Mouse (Mus musculus) brown adipose tissue, adult 24 weeks (tissue): ENCODE measurements around the gene Cab39l. TPM values are rescaled to one million over a fixed set of nuclear protein-coding genes. Genes with fewer than 3 reads are reported as not detected.

Source experiments
- H3K27ac ChIP-seq: fragments of 200-500 bp; replicated peaks from 2 replicates; pipeline ENCODE4 v1.5.1; 2012; ENCODE audit warnings: low read depth, mild to moderate bottlenecking, low read length
- H3K4me1 ChIP-seq: fragments of 200-500 bp; 2 replicates; pipeline ENCODE4 v1.6.1; 2012; ENCODE audit warnings: low read length, mixed read lengths; ENCODE audit not compliant: control insufficient read depth, insufficient read depth, insufficient read length
- H3K4me3 ChIP-seq: fragments of 200-500 bp; 2 replicates; pipeline ENCODE4 v1.5.1; 2012; ENCODE audit warnings: low read depth, mild to moderate bottlenecking, low read length, moderate library complexity; ENCODE audit not compliant: insufficient read depth
- polyA plus RNA-seq: library from polyadenylated mRNA; stranded (reverse); fragments of >200 nt; gene quantifications from 2 replicates; pipeline ENCODE4 v1.2.4, GENCODE M21; 2012; ENCODE audit not compliant: missing spikeins, insufficient read depth, insufficient read length

Cab39l gene
- polyA plus RNA-seq, 1 experiment: 44.4 TPM

DNA sequence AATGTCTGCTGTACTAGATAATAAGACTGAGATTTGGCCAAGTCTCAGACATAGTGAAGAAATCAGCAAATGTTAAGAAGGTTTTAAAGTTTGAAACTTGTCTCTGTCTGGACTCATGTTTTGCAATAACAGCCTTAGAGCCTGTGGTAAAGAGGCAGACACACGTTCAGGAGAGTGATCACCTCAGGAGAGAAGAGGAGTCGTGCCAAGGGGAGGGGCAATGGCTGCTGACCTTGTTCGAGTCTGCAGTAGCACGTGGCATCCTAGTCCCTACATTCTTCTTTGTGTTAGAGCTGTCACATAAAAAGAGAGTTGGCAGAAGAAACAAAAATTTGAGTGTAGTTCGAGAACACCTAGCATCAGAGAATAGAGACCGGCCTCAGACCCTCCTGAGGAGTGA lies 100.0 kb downstream of the Cab39l start:
- Histone ChIP-seq H3K4me1 (no peaks in the 10 kb centered on the region), H3K4me3 (no peak overlapping the region), H3K27ac (no peak overlapping the region)

DNA sequence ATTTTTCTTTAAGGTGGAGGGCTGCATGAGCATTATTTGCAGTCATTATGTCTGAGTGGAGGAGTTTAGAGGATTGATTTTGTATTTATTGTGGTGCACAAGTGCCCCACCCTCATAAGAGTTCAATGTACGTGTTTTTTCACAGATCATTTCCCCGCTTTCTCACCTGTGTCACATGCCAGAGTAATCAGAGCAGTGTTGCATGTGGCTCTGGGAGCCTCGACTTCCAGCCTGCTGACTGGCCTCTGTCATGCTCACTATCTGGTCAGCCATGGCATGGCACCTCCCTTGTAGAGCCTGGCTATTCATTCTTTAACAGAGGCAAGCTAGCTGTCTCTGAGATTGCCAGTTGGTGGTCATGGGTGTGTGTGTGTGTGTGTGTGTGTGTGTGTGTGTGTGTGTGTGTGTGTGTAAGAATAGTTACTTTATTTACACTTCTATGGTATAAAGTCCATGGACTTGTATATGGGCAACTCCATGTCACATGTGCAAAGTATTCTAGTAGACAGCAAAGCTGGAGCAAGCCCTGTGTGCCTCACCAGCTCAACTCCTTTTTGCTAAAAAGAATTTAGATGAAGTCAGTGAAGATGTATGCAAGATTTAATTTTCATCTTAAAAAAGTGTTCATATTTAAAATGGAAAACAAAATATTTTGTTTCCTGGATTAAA lies 102.5 kb downstream of the Cab39l start:
- no peak overlapping the region for H3K27ac ChIP-seq
- H3K4me1 ChIP-seq: no peaks in the 10 kb centered on the region

DNA sequence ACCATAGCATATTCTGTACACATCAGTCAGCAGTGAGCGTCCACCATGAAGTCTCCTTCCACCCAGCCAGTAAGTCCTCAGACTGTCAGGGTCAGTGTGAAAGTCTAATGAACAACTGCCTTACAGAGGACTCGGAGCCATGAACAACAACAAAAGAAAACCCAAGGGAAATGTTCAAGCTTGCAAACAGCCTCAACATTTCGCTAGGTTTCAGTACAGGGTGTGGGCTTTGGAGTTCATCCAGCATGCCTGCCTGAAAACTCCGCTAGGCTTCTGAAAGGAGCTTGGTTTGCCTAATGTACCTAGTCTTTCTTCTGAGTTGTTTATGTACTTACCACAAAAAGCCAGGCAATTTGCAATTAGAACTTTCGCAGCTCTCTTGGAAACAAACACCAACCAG lies 103.2 kb downstream of the Cab39l start:
- Histone ChIP-seq H3K4me1 (no peaks in the 10 kb centered on the region), H3K4me3 (no peak overlapping the region), H3K27ac (no peak overlapping the region)

More for the DNA sequence above, 102.5 kb downstream of the Cab39l start:
- no peak overlapping the region for H3K4me3 ChIP-seq

DNA sequence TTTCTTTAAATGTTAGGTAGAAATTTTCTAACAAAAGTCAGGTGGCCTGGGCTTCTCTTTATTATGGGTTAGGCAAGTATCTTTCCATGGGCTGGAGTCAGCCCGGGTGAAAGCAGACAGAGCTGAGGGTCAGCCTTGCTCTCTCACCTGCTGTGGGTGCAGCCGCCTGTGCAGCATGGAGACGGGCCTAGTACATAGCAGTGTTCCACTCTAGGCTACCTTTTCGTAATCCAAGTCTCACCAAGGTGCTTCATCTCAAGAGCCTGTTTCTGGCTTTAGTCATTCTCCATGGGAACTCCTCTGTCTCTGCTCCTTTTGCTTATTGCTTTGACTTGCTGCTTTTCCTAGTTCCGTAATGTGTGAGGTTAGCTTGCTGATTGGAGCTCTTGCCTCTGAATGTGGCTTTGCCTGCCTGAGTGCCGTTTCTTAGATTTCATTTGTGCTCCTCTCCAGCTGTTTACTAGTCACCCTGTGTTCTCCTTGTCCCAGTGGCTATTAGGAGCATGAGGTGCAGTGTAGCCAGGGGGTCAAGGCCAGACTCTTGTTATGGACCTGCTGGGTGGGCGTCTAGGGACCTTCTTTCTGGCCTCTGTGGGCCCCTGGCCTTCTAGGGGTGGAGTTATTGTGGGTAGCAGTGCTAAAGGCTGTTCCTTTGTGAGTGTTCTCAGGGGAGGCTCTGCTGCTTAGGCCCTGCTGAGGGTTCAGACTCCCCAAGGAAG lies 105.5 kb downstream of the Cab39l start:
- Histone ChIP-seq H3K4me1 (no peaks in the 10 kb centered on the region), H3K4me3 (no peak overlapping the region)

DNA sequence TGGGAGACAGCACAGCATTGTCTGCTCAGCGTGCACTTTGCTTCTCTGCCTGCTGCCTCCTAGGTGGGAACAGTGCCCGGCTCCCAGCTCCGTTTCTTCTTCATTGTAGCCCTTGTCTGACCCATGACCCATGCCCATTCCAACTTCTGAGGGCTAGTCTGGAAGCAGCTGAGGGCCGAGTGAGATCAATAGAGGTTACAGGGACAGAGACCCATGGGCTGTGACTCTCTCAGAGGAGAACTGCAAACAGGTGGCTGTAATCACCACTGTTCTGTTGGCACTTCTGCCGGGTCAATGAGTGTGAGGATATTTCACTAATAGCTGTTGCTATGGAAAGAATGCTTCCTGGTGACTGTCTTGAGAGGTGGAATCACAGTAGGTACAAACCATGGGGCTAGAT lies 106.8 kb downstream of the Cab39l start:
- H3K4me1 ChIP-seq: no peaks in the 10 kb centered on the region
- H3K4me3 ChIP-seq: no peak overlapping the region
- H3K27ac ChIP-seq: no peak overlapping the region

More for the DNA sequence above, 105.5 kb downstream of the Cab39l start:
- H3K27ac ChIP-seq: no peak overlapping the region

DNA sequence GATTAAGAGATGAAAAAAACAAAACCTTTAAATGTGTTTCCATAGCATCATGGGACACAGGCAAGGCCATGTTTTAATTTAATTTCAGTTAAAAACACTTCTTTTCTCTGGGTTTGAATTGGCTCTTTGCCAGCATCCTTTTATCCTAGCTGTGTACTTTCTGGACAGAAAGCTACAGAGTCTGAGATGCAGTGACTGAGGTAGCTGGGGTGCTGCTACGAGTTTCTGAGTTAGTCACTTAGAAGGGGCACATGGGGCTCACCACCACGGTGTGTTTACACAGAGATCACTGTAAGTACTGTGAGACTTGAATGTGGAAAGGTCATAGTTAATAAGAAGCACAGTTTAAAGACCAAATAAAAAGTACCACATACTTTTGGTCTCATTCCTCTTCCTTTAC lies 107.8 kb downstream of the Cab39l start:
- no peak overlapping the region for H3K4me3 ChIP-seq
- H3K4me1 ChIP-seq: no peaks in the 10 kb centered on the region
- no peak overlapping the region for H3K27ac ChIP-seq

GRCm38 (mm10) chr14:59549106-59549505 lies 108.3 kb downstream of the Cab39l start:
- Histone ChIP-seq H3K27ac (no peak overlapping the region), H3K4me3 (no peak overlapping the region), H3K4me1 (no peaks in the 10 kb centered on the region)

GRCm38 (mm10) chr14:59550841-59551240 lies 110.1 kb downstream of the Cab39l start:
- H3K27ac ChIP-seq: no peak overlapping the region

GRCm38 (mm10) chr14:59551956-59552355 lies 111.2 kb downstream of the Cab39l start:
- no peak overlapping the region for H3K27ac ChIP-seq
- no peaks in the 10 kb centered on the region for H3K4me1 ChIP-seq
- H3K4me3 ChIP-seq: no peak overlapping the region

More at GRCm38 (mm10) chr14:59550841-59551240, 110.1 kb downstream of the Cab39l start:
- H3K4me3 ChIP-seq: no peak overlapping the region
- H3K4me1 ChIP-seq: no peaks in the 10 kb centered on the region

DNA sequence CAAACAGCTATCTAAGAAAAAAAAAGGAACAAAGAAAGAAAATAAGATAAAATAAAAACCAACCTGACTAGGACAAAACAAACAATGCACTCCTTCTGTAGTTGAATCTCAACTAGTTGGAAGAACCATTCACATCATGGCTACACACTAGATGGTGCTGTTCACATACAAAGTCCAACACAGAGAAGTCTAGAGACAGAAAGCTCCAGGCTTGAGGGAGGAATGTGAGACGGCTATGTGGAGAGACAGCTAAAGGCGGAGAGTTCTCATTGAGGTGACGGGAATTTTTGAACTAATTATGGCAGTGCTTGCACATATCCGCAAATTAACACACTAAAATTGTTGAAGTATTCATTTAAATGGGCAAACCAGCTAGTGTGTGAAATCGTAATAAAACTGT lies 113.3 kb downstream of the Cab39l start:
- H3K4me3 ChIP-seq: no peak overlapping the region
- H3K27ac ChIP-seq: no peak overlapping the region

GRCm38 (mm10) chr14:59555018-59555417 lies 114.2 kb downstream of the Cab39l start:
- H3K4me3 ChIP-seq: no peak overlapping the region
- no peaks in the 10 kb centered on the region for H3K4me1 ChIP-seq
- H3K27ac ChIP-seq: no peak overlapping the region

More for the DNA sequence above, 113.3 kb downstream of the Cab39l start:
- no peaks in the 10 kb centered on the region for H3K4me1 ChIP-seq

DNA sequence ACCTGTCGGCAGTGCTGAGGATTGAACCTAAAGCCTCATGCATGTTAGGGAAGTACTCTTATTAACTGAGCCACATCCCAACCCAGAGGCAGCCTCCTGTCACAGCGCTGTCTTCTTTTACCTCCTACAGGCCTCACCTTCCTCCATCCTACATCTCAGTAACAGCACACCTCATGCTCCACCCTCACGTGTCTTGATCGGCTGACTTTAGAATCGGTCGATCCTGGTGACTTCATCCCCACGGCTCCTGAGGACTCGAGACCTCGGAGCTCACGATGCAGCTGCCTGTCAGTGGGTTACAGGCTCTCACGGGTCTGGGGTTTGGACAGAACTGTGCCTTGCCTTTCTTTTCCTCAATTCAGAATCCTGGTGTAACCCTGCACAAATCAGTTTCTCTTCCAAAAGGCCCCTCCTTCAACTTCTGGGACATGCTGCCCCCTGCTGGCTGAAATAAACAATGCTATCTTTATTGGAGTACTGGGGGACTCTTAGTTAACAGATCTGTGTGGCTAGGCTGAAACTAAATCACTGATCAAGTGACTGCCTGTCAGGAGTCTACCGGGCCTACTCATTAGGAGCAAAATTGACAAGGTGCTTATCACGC lies 115.3 kb downstream of the Cab39l start:
- H3K4me1 ChIP-seq: no peaks in the 10 kb centered on the region
- no peak overlapping the region for H3K27ac ChIP-seq
- H3K4me3 ChIP-seq: peak overlapping the region; percentile 36

DNA sequence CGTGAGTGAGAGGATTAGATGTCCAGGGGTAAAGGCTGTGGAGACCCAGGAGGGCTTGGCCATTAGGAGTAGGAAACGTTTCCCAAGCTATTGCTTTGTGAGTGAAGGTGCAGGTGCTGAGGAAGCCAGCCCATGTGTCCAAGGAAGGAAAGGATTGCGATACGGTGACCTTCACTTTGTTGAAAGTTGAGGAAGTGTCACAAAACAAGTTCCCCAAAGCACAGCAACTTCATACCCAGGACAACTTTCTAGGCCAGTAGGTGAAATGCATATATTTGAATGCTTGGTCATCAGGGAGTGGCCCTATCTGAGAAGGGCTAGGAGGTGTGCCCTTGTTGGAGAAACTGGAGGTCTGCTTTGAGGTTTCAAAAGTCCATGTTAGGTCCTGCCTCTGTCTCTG lies 116.3 kb downstream of the Cab39l start:
- H3K4me1 ChIP-seq: no peaks in the 10 kb centered on the region
- H3K27ac ChIP-seq: no peak overlapping the region
- H3K4me3 ChIP-seq: no peak overlapping the region

GRCm38 (mm10) chr14:59557886-59558285 lies 117.1 kb downstream of the Cab39l start:
- H3K27ac ChIP-seq: no peak overlapping the region
- no peaks in the 10 kb centered on the region for H3K4me1 ChIP-seq
- no peak overlapping the region for H3K4me3 ChIP-seq

DNA sequence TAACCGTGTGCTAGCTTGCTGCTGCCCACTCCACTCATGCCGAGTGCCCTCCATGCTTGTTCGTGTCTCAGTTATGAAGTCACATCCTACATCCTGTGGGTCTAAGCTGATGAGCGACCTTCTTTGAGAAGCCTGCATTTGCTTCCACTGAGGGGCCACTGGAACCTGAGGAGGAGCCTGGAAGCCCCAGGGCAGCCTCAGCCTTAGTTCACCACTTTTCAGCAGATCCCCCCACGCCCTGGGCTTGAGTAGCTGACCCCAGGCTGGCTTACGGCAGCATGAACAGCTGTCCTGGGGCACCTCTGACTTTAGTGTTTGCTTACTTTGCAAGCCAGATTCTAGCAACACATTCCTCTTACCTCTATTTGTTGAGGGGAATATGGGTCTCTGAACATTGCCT lies 126.0 kb downstream of the Cab39l start:
- Histone ChIP-seq H3K4me3 (no peak overlapping the region), H3K27ac (no peak overlapping the region), H3K4me1 (no peaks in the 10 kb centered on the region)
